Mouse (Mus musculus) embryonic fibroblast, embryonic 13.5 days (primary cell): ENCODE data around the gene Hist1h1e.

ENCODE experiments used
- CTCF ChIP-seq: IDR thresholded peaks from 2 replicates; pipeline ENCODE4 v1.5.1; 2011; ENCODE audit warnings: mild to moderate bottlenecking, control low read depth, low read length, moderate library complexity, borderline replicate concordance; ENCODE audit not compliant: insufficient read depth
- POLR2A ChIP-seq: IDR thresholded peaks from 2 replicates; pipeline ENCODE4 v1.6.1; 2011; ENCODE audit warnings: low read depth, mild to moderate bottlenecking, control low read depth, low read length, moderate library complexity

- TF ChIP-seq CTCF (no peak), POLR2A (no peak)
Measured at GRCm38 (mm10) chr13:23591206-23591605, 31.2 kb downstream of the Hist1h1e start.
